Mouse (Mus musculus): ENCODE measurements around the gene Slc12a3. TPM values are rescaled to one million over a fixed set of nuclear protein-coding genes. Genes with fewer than 3 reads are reported as not detected.

The Slc12a3 gene
- polyA plus RNA-seq, 1 experiment from 2014 or later, result 0.10 TPM

GRCm38 (mm10) chr8:94362607-94363239 is 33.7 kb downstream of the Slc12a3 start:
- Histone ChIP-seq H3K36me3 (no peaks in the 10 kb centered on the region), H3K27me3 (replicated peaks) (no peaks in the 10 kb centered on the region), H3K27ac (peak overlapping the region; percentile 70; the same call in 1 of the 2 replicates), H3K9me3 (no peaks in the 10 kb centered on the region), H3K4me1 (replicated peaks) (0 out of 2 replicates have a peak, but pooled peaks cover 7% of the 10 kb centered on the region), H3K4me3 (replicated peaks) (no peak overlapping the region), H3K9ac (no peak overlapping the region), H3K4me2 (replicated peaks) (no peak overlapping the region)
- 61% methylated on average over 7 of the region's 7 CpGs for WGBS
- ATAC-seq, result peak; percentile 90

GRCm38 (mm10) chr8:94363288-94363688 is 34.3 kb downstream of the Slc12a3 start:
- Histone ChIP-seq H3K4me3 (replicated peaks) (no peak overlapping the region), H3K4me1 (replicated peaks) (0 out of 2 replicates have a peak, but pooled peaks cover 6% of the 10 kb centered on the region), H3K36me3 (no peaks in the 10 kb centered on the region), H3K4me2 (replicated peaks) (no peak overlapping the region), H3K27ac (peak overlapping the region; percentile 70; the same call in 1 of the 2 replicates), H3K9ac (no peak overlapping the region), H3K27me3 (replicated peaks) (no peaks in the 10 kb centered on the region), H3K9me3 (no peaks in the 10 kb centered on the region)
- ATAC-seq, result peak; percentile 84
- 46% methylated on average over 4 of the region's 4 CpGs for WGBS

DNA sequence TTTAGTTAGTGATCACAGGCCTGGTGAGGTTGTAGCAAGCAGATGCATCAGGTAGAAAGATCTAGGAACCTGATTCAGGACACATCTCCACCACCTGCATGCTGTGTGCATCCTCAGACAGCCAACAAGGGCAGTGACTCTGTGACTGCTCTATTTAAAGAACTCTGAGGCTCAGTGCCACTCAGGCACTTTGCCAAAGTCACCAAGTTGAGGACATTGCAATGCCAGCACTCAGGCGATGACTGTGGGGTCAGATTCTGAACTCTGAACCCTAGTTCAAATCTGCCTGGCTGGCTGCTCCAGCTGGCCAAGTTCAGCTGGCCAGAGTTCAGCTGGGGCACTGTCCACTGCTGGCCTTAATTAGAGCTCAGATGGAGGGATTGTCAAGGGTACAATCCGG is 34.9 kb downstream of the Slc12a3 start:
- ATAC-seq, result no peak
- Histone ChIP-seq H3K4me1 (replicated peaks) (0 out of 2 replicates have a peak, but pooled peaks cover 3% of the 10 kb centered on the region), H3K9me3 (no peaks in the 10 kb centered on the region), H3K36me3 (no peaks in the 10 kb centered on the region), H3K27ac (no peak overlapping the region), H3K4me3 (replicated peaks) (no peak overlapping the region), H3K27me3 (replicated peaks) (no peaks in the 10 kb centered on the region), H3K9ac (no peak overlapping the region), H3K4me2 (replicated peaks) (no peak overlapping the region)
- WGBS, result 92% methylated on average over 2 of the region's 2 CpGs

- Histone ChIP-seq H3K4me3 (replicated peaks) (no peak overlapping the region), H3K27ac (no peak overlapping the region), H3K9ac (no peak overlapping the region), H3K27me3 (replicated peaks) (no peaks in the 10 kb centered on the region), H3K36me3 (no peaks in the 10 kb centered on the region), H3K4me1 (replicated peaks) (0 out of 2 replicates have a peak, but pooled peaks cover 3% of the 10 kb centered on the region), H3K9me3 (no peaks in the 10 kb centered on the region), H3K4me2 (replicated peaks) (no peak overlapping the region)
- 89% methylated on average over 6 of the region's 6 CpGs for WGBS
- no peak for ATAC-seq
These were observed 35.8 kb downstream of the Slc12a3 start for GRCm38 (mm10) chr8:94364686-94365312.

DNA sequence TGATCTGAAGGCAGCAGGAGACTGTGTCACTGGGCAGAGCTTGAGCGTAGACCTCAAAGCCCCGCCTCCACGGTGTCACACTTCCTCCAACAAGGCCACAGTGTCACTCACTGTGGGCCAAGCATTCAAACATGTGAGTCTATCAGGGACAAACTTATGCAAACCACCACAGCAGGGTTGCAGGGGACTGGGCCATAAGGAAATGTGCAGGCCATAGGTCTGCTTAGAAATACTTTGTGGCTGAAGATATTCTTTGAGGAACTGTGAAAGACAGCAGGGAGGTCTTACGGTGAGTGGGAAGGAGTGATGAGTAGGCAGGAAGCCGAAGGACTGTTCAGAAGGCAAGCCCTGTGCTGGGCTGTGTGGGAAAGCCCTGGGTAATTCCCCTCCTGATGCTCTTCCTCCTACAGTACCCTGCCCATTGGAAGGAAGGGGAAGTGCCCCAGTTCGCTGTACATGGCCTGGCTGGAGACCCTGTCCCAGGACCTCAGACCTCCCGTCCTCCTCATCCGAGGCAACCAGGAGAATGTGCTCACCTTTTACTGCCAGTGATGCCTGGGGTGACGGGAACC is 36.5 kb downstream of the Slc12a3 start:
- Histone ChIP-seq H3K4me3 (replicated peaks) (no peak overlapping the region), H3K4me2 (replicated peaks) (no peak overlapping the region), H3K9me3 (no peaks in the 10 kb centered on the region), H3K36me3 (no peaks in the 10 kb centered on the region), H3K27me3 (replicated peaks) (no peaks in the 10 kb centered on the region), H3K4me1 (replicated peaks) (0 out of 2 replicates have a peak, but pooled peaks cover 3% of the 10 kb centered on the region), H3K27ac (no peak overlapping the region), H3K9ac (no peak overlapping the region)
- WGBS, result 86% methylated on average over 9 of the region's 9 CpGs
- no peak for ATAC-seq

- Histone ChIP-seq H3K4me3 (replicated peaks) (no peak overlapping the region), H3K36me3 (no peaks in the 10 kb centered on the region), H3K4me1 (replicated peaks) (no peaks in the 10 kb centered on the region), H3K27ac (no peak overlapping the region), H3K27me3 (replicated peaks) (no peaks in the 10 kb centered on the region), H3K4me2 (replicated peaks) (no peak overlapping the region), H3K9me3 (no peaks in the 10 kb centered on the region), H3K9ac (no peak overlapping the region)
- no peak for ATAC-seq
- whole genome bisulfite sequencing, result 76% methylated on average over 5 of the region's 5 CpGs
These were observed 41.8 kb downstream of the Slc12a3 start for GRCm38 (mm10) chr8:94370839-94371238.

DNA sequence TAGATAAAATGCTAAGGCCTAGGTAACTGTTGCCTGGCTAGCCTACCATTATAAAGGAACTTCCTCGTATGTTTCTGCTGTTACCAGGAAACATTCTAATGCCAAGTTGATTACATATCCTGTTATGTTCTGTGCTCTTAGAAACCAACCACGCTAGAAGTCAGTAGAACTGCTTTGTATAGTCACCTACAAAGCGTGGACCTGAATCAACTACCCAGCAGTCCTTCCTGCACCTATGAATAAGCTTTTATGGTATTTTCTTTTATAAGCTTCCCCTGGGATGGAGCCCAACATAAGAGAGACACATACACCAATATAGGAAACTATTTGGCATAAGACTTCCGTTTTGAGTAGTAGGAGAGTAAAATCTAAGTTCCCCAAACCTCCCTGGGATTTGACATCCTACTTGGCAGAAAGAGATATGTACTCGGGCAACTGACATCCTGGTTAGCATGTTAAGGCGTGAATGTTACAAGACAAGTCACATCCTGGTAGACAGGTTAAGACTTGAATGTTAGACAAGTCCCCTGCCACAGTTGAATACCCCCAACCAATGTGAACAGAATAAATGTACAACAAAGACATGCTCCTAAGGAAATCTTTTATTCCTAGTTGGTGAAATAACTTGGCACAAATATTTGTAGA is 44.1 kb downstream of the Slc12a3 start:
- WGBS, result 77% methylated on average over 6 of the region's 6 CpGs
- peaks cover 6% of the 10 kb centered on the region; the same call in 1 of the 2 replicates for H3K4me1 ChIP-seq (replicated peaks)
- H3K9me3 ChIP-seq, result no peaks in the 10 kb centered on the region
- ATAC-seq, result no peak
- H3K9ac ChIP-seq, result no peak overlapping the region
- no peak overlapping the region for H3K27ac ChIP-seq
- no peak overlapping the region for H3K4me2 ChIP-seq (replicated peaks)
- H3K27me3 ChIP-seq (replicated peaks), result no peaks in the 10 kb centered on the region
- no peak overlapping the region for H3K4me3 ChIP-seq (replicated peaks)
- H3K36me3 ChIP-seq, result no peaks in the 10 kb centered on the region

DNA sequence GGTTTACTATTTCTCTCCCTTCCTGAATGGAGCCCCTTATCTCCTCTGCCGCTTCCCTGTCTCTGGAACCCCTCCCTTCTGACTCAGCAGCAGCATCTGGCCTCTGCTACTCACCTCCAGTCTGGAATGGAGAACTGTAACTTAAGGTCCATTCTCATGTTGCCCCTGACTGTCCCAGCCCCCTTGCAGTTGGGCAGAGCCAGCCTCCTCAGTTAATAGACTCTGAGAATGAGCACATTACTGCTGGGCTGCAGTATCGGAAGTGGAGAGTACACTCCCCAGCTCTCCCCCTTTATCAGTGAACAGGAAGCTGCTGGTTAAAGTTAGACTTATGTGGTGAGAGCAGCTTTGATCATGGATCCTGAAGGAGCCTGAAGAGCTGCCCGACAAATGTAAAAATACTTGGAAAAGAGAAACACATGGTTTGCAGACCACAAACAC is 46.6 kb downstream of the Slc12a3 start:
- Histone ChIP-seq H3K4me2 (replicated peaks) (no peak overlapping the region), H3K27ac (peak overlapping the region; percentile 17; the same call in 1 of the 2 replicates), H3K9ac (no peak overlapping the region), H3K27me3 (replicated peaks) (no peaks in the 10 kb centered on the region), H3K4me3 (replicated peaks) (no peak overlapping the region), H3K9me3 (no peaks in the 10 kb centered on the region), H3K36me3 (no peaks in the 10 kb centered on the region), H3K4me1 (replicated peaks) (peaks cover 6% of the 10 kb centered on the region; the same call in 1 of the 2 replicates)
- 38% methylated on average over 3 of the region's 3 CpGs for WGBS
- ATAC-seq, result peak; percentile 20; the same call in 1 of the 2 replicates

DNA sequence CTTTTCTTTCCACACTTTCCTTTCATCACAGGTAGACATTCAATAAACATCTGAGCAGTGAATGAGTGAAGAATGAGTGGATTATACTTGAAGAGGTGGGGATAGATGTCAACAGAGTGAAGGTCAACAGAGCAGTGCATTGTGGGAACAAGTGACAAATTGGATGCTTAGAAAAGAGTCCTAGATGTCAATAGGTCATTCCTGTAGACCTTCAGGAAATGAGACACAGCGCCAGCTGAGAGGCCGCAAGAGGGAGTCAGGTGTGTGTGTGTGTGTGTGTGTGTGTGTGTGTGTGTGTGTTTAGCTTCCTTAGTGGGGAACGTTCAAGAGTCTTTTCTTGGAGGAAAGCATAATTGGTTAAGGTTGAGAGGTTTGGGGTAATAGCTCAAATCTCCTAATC is 47.2 kb downstream of the Slc12a3 start:
- no peaks in the 10 kb centered on the region for H3K9me3 ChIP-seq
- H3K4me2 ChIP-seq (replicated peaks), result no peak overlapping the region
- ATAC-seq, result no peak
- H3K27me3 ChIP-seq (replicated peaks), result no peaks in the 10 kb centered on the region
- no peak overlapping the region for H3K4me3 ChIP-seq (replicated peaks)
- H3K4me1 ChIP-seq (replicated peaks), result peaks cover 6% of the 10 kb centered on the region; the same call in 1 of the 2 replicates
- H3K36me3 ChIP-seq, result no peaks in the 10 kb centered on the region
- H3K27ac ChIP-seq, result no peak overlapping the region
- 72% methylated on average over 3 of the region's 3 CpGs for WGBS
- H3K9ac ChIP-seq, result no peak overlapping the region

GRCm38 (mm10) chr8:94376580-94376979 is 47.6 kb downstream of the Slc12a3 start:
- H3K9ac ChIP-seq, result no peak overlapping the region
- no peak overlapping the region for H3K4me3 ChIP-seq (replicated peaks)
- H3K27me3 ChIP-seq (replicated peaks), result no peaks in the 10 kb centered on the region
- no peak overlapping the region for H3K27ac ChIP-seq
- H3K4me2 ChIP-seq (replicated peaks), result no peak overlapping the region
- peaks cover 6% of the 10 kb centered on the region; the same call in 1 of the 2 replicates for H3K4me1 ChIP-seq (replicated peaks)
- 86% methylated on average over 2 of the region's 2 CpGs for WGBS
- H3K36me3 ChIP-seq, result no peaks in the 10 kb centered on the region
- no peaks in the 10 kb centered on the region for H3K9me3 ChIP-seq
- ATAC-seq, result no peak

DNA sequence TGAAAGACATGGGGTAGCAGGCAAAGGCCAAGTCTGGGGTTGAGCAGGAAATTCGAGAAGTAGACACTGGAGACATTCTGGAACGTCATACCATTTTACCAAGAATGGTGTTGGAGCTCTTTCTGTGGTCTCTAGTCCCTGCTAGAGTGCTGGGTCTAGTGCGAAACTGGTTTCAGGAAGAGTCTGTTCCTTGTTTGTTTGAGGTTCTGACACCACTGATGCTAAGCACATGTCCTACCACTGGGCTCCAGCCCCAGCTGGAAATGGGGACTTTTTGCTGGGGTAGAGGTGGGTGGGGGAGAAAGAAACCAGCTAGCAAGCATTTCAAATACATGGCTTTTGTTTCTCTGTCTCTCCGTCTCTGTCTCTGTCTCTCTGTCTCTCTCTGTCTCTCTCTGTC is 48.0 kb downstream of the Slc12a3 start:
- H3K36me3 ChIP-seq, result no peaks in the 10 kb centered on the region
- peaks cover 6% of the 10 kb centered on the region; the same call in 1 of the 2 replicates for H3K4me1 ChIP-seq (replicated peaks)
- WGBS, result 81% methylated on average over 4 of the region's 4 CpGs
- no peak overlapping the region for H3K27ac ChIP-seq
- no peaks in the 10 kb centered on the region for H3K9me3 ChIP-seq
- H3K27me3 ChIP-seq (replicated peaks), result no peaks in the 10 kb centered on the region
- no peak overlapping the region for H3K4me2 ChIP-seq (replicated peaks)
- no peak overlapping the region for H3K9ac ChIP-seq
- no peak overlapping the region for H3K4me3 ChIP-seq (replicated peaks)
- ATAC-seq, result no peak

DNA sequence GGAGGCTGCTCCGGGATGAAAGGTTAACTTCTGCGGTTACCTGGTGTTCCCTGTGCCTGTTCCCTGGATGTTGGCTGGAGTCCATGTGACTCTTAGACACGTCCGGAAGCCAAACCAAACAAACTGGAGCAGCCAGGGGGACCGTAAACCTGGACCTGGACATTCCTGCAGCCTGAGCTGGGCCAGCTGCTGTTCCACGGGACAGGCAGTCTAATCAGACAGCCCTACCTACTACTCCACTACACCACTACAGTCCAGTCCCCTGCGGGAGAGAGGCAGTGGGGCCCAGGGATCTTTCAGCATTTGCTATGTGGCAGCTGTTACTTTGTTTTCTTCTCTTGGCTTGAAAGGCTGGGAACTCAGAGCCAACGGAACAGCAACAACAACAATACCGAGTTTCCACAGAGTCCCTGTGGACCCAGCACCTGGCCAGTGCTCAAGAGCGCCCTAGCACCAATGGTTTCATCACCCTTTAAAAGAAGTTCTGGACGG is 48.8 kb downstream of the Slc12a3 start:
- H3K4me2 ChIP-seq (replicated peaks), result peak overlapping the region; percentile 28; the same call in 1 of the 2 replicates

More for the DNA sequence above, 48.8 kb downstream of the Slc12a3 start:
- H3K27ac ChIP-seq, result peak overlapping the region; percentile 67; the same call in 1 of the 2 replicates
- H3K9ac ChIP-seq, result no peak overlapping the region
- no peak overlapping the region for H3K4me3 ChIP-seq (replicated peaks)
- H3K9me3 ChIP-seq, result no peaks in the 10 kb centered on the region
- peaks cover 6% of the 10 kb centered on the region; the same call in 1 of the 2 replicates for H3K4me1 ChIP-seq (replicated peaks)
- H3K36me3 ChIP-seq, result no peaks in the 10 kb centered on the region
- no peaks in the 10 kb centered on the region for H3K27me3 ChIP-seq (replicated peaks)
- WGBS, result 27% methylated on average over 11 of the region's 11 CpGs
- ATAC-seq, result peak; percentile 91
